Mouse (Mus musculus) kidney, adult 9 months (tissue): ENCODE data around the gene Ctnnbl1.

Experiments used
- DNase-seq: peaks from one replicate; pipeline ENCODE4 v3.0.0; 2022

Ctnnbl1 gene

GRCm38 (mm10) chr2:157750926-157751588 lies 13.9 kb downstream of the Ctnnbl1 start:
- peak; percentile 37 for DNase-seq

- peak; percentile 49 for DNase-seq
Measured at GRCm38 (mm10) chr2:157751589-157752373, 14.6 kb downstream of the Ctnnbl1 start.

GRCm38 (mm10) chr2:157752374-157752743 lies 15.2 kb downstream of the Ctnnbl1 start:
- DNase-seq = no peak

- peak; percentile 61 for DNase-seq
Measured at GRCm38 (mm10) chr2:157755771-157756170, 18.6 kb downstream of the Ctnnbl1 start.

- no peak for DNase-seq
Measured at GRCm38 (mm10) chr2:157756193-157756592, 19.0 kb downstream of the Ctnnbl1 start.

GRCm38 (mm10) chr2:157758395-157758794 lies 21.2 kb downstream of the Ctnnbl1 start:
- DNase-seq = no peak

- no peak for DNase-seq
Measured at GRCm38 (mm10) chr2:157759717-157760116, 22.5 kb downstream of the Ctnnbl1 start.

- DNase-seq = no peak
Measured at GRCm38 (mm10) chr2:157762903-157763302, 25.7 kb downstream of the Ctnnbl1 start.

GRCm38 (mm10) chr2:157766591-157766990 lies 29.4 kb downstream of the Ctnnbl1 start:
- no peak for DNase-seq

- DNase-seq = peak; percentile 36
Measured at GRCm38 (mm10) chr2:157768682-157769429, 31.7 kb downstream of the Ctnnbl1 start.

GRCm38 (mm10) chr2:157770761-157771160 lies 33.6 kb downstream of the Ctnnbl1 start:
- peak; percentile 29 for DNase-seq

- no peak for DNase-seq
Measured at GRCm38 (mm10) chr2:157773661-157774060, 36.5 kb downstream of the Ctnnbl1 start.

GRCm38 (mm10) chr2:157775957-157776356 lies 38.8 kb downstream of the Ctnnbl1 start:
- DNase-seq = no peak

- DNase-seq = no peak
Measured at GRCm38 (mm10) chr2:157780956-157781355, 43.8 kb downstream of the Ctnnbl1 start.

- no peak for DNase-seq
Measured at GRCm38 (mm10) chr2:157783152-157783551, 46.0 kb downstream of the Ctnnbl1 start.

GRCm38 (mm10) chr2:157784238-157784637 lies 47.0 kb downstream of the Ctnnbl1 start:
- no peak for DNase-seq

GRCm38 (mm10) chr2:157784647-157785046 lies 47.4 kb downstream of the Ctnnbl1 start:
- no peak for DNase-seq

GRCm38 (mm10) chr2:157789226-157789625 lies 52.0 kb downstream of the Ctnnbl1 start:
- DNase-seq = no peak

- DNase-seq = no peak
Measured at GRCm38 (mm10) chr2:157790836-157791495, 53.8 kb downstream of the Ctnnbl1 start.

- DNase-seq = no peak
Measured at GRCm38 (mm10) chr2:157791528-157792162, 54.4 kb downstream of the Ctnnbl1 start.

- DNase-seq = no peak
Measured at GRCm38 (mm10) chr2:157792840-157793552, 55.8 kb downstream of the Ctnnbl1 start.

- no peak for DNase-seq
Measured at GRCm38 (mm10) chr2:157793851-157794332, 56.7 kb downstream of the Ctnnbl1 start.
